Mouse (Mus musculus): ENCODE data around the gene Spcs2. TPM values are rescaled to one million over a fixed set of nuclear protein-coding genes. Genes with fewer than 3 reads are reported as not detected.

Gene Spcs2
- total RNA-seq, 2 experiments from 2014 or later, result 118 to 135 TPM

Other genes with a start within 250 kb of the Spcs2 start
- 10 to 100 TPM; 13.9 to 14.6 TPM for gene Tpbgl, start 236.4 kb downstream of the Spcs2 start, total RNA-seq (2021)
- 10 to 100 TPM; 17.5 to 17.6 TPM for gene Slco2b1, start 152.1 kb downstream of the Spcs2 start, total RNA-seq (2021)
- gene Olfr520, start 133.2 kb downstream of the Spcs2 start, total RNA-seq (2021), result not detected
- not detected for gene Olfr521, start 100.0 kb downstream of the Spcs2 start, total RNA-seq (2021)
- 1 to 10 TPM; 3.0 to 3.7 TPM for gene Neu3, start 35.0 kb downstream of the Spcs2 start, total RNA-seq (2021)
- 1 to 10 TPM; 2.5 to 2.6 TPM for gene Xrra1, start 4.3 kb downstream of the Spcs2 start, total RNA-seq (2021)
- 10 to 100 TPM; 15.3 to 17.8 TPM for gene Rnf169, start 117.0 kb upstream of the Spcs2 start, total RNA-seq (2021)
- not detected for gene Chrdl2, start 142.7 kb upstream of the Spcs2 start, total RNA-seq (2021)

Data from adrenal gland, postnatal 10 days (tissue).